ENCODE assay signal across 9 mouse cellular contexts in genomic region chr8:87708127-87708637, GRCm38 (mm10).
DNase-seq lines count a peak whose midpoint lies in the region; ATAC-seq and TF ChIP-seq lines count a peak whose summit lies in the region.
"Had no signal": no experiment of that assay in that cellular context is flagged by ENCODE, and none has a peak within 500 bp of the region (broad histone marks: within the 10 kb centered on the region; RNA-seq: fewer than 3 reads in every experiment).

No protein-coding gene starts in this region.

- ATAC-seq in lung, postnatal 0 days: no peak
- peak; percentile 51; the same call in 1 of the 2 replicates for ATAC-seq in hindbrain, embryonic 11.5 days (ENCODE audit: low FRiP score)
- ATAC-seq in midbrain, embryonic 14.5 days (ENCODE audit: low FRiP score, low TSS enrichment): no peak

- peak; percentile 18 for DNase-seq in lung, postnatal 0 days (ENCODE audit: low spot score)
- no peak for DNase-seq in lung, postnatal 14 days
- no peak for DNase-seq in hindbrain, embryonic 11.5 days (ENCODE audit: low spot score)
- DNase-seq in midbrain, embryonic 14.5 days: peak; percentile 64
- DNase-seq in thymus, postnatal 4 days: peak; percentile 57
- no peak for DNase-seq in adrenal gland, adult 2 months
- DNase-seq in heart, adult 11 months: no peak
- no peak for DNase-seq in right cerebral cortex, adult 2 months (ENCODE audit: low spot score in 2 of 2)

- H3K9ac ChIP-seq in lung, postnatal 0 days (replicated peaks; ENCODE audit: low read depth): no peak overlapping the region
- peak overlapping the region; percentile 3; the same call in 1 of the 2 replicates for H3K9ac ChIP-seq in hindbrain, embryonic 11.5 days (ENCODE audit: low read depth, low read length)
- 0 out of 2 replicates have a peak overlapping the region, but pooled peaks have one; percentile 26 for H3K9ac ChIP-seq in midbrain, embryonic 14.5 days (replicated peaks; ENCODE audit: low read length)

- no peak for TF ChIP-seq EP300 in lung, postnatal 0 days (IDR thresholded peaks at IDR 0.05)

- 0 out of 2 replicates have a peak overlapping the region, but pooled peaks have one; percentile 11 for H3K4me2 ChIP-seq in lung, postnatal 0 days (replicated peaks; ENCODE audit: low read depth, low read length)
- H3K4me2 ChIP-seq in hindbrain, embryonic 11.5 days (replicated peaks; ENCODE audit: low read depth, low read length): no peak overlapping the region
- peak overlapping the region; percentile 28; the same call in 1 of the 2 replicates for H3K4me2 ChIP-seq in midbrain, embryonic 14.5 days (ENCODE audit: low read length)

- no peaks in the 10 kb centered on the region for H3K4me1 ChIP-seq in lung, postnatal 0 days (ENCODE audit: insufficient read depth, low read depth, low read length)
- peaks cover 15% of the 10 kb centered on the region; the same call in 1 of the 2 replicates for H3K4me1 ChIP-seq in hindbrain, embryonic 11.5 days (replicated peaks; ENCODE audit: control insufficient read depth, insufficient read depth, low read length)
- H3K4me1 ChIP-seq in midbrain, embryonic 14.5 days (ENCODE audit: control insufficient read depth, insufficient read depth, low read length): peaks cover 57% of the 10 kb centered on the region

- H3K27ac ChIP-seq in lung, postnatal 0 days (ENCODE audit: low read length): no peak overlapping the region
- peak overlapping the region; percentile 71 for H3K27ac ChIP-seq in hindbrain, embryonic 11.5 days (ENCODE audit: low read depth, low read length)
- peak overlapping the region; percentile 88 for H3K27ac ChIP-seq in midbrain, embryonic 14.5 days (replicated peaks; ENCODE audit: low read depth, low read length)
- H3K27ac ChIP-seq: macrophage had no signal

- WGBS in lung, postnatal 0 days: 14% methylated on average over 11 of the region's 11 CpGs
- WGBS in hindbrain, embryonic 11.5 days: 24% methylated on average over 10 of the region's 11 CpGs
- WGBS in midbrain, embryonic 14.5 days: 13% methylated on average over 11 of the region's 11 CpGs

- no peak overlapping the region for H3K4me3 ChIP-seq in lung, postnatal 0 days (ENCODE audit: low read depth, low read length)
- no peak overlapping the region for H3K4me3 ChIP-seq in hindbrain, embryonic 11.5 days (ENCODE audit: low read depth, low read length)
- no peak overlapping the region for H3K4me3 ChIP-seq in midbrain, embryonic 14.5 days (replicated peaks; ENCODE audit: low read depth, low read length)

- no peaks in the 10 kb centered on the region for H3K9me3 ChIP-seq in lung, postnatal 0 days (ENCODE audit: low read length)
- no peaks in the 10 kb centered on the region for H3K9me3 ChIP-seq in hindbrain, embryonic 11.5 days (ENCODE audit: control insufficient read depth, low read length)
- H3K9me3 ChIP-seq in midbrain, embryonic 14.5 days (ENCODE audit: control insufficient read depth, low read length): no peaks in the 10 kb centered on the region

- no peaks in the 10 kb centered on the region for H3K27me3 ChIP-seq in lung, postnatal 0 days (replicated peaks; ENCODE audit: insufficient read depth, low read length)
- H3K27me3 ChIP-seq in hindbrain, embryonic 11.5 days (ENCODE audit: control insufficient read depth, insufficient read depth, low read length): no peaks in the 10 kb centered on the region
- H3K27me3 ChIP-seq in midbrain, embryonic 14.5 days (ENCODE audit: control insufficient read depth, insufficient read depth, low read length): no peaks in the 10 kb centered on the region

- H3K36me3 ChIP-seq in lung, postnatal 0 days (ENCODE audit: insufficient read depth, low read length): no peaks in the 10 kb centered on the region
- H3K36me3 ChIP-seq in hindbrain, embryonic 11.5 days (ENCODE audit: control insufficient read depth, insufficient read depth, low read length): no peaks in the 10 kb centered on the region
- H3K36me3 ChIP-seq in midbrain, embryonic 14.5 days (ENCODE audit: control insufficient read depth, insufficient read depth, low read length): no peaks in the 10 kb centered on the region

- no peak for TF ChIP-seq CTCF in lung, postnatal 0 days (IDR thresholded peaks at IDR 0.05)

Comparison
In these comparisons a context has a peak if more than half of its experiments do, and no peak if none do; other contexts are left out.
1. DNase-seq: peak in lung, postnatal 0 days (single experiment), midbrain, embryonic 14.5 days (single experiment) and thymus, postnatal 4 days (single experiment); none in lung, postnatal 14 days (single experiment), hindbrain, embryonic 11.5 days (single experiment), adrenal gland, adult 2 months (single experiment), heart, adult 11 months (single experiment) and right cerebral cortex, adult 2 months (0 of 2).